Mouse (Mus musculus): Measurements from ENCODE around the gene Mapt.
A peak's percentile ranks its signal among the peaks of the same experiment; 100 is the strongest.
"Not testable (repeated sequence)": the region's sequence is repeated elsewhere in the genome, so short reads cannot be mapped to it uniquely, and the experiment has no call there.

Gene Mapt

DNA sequence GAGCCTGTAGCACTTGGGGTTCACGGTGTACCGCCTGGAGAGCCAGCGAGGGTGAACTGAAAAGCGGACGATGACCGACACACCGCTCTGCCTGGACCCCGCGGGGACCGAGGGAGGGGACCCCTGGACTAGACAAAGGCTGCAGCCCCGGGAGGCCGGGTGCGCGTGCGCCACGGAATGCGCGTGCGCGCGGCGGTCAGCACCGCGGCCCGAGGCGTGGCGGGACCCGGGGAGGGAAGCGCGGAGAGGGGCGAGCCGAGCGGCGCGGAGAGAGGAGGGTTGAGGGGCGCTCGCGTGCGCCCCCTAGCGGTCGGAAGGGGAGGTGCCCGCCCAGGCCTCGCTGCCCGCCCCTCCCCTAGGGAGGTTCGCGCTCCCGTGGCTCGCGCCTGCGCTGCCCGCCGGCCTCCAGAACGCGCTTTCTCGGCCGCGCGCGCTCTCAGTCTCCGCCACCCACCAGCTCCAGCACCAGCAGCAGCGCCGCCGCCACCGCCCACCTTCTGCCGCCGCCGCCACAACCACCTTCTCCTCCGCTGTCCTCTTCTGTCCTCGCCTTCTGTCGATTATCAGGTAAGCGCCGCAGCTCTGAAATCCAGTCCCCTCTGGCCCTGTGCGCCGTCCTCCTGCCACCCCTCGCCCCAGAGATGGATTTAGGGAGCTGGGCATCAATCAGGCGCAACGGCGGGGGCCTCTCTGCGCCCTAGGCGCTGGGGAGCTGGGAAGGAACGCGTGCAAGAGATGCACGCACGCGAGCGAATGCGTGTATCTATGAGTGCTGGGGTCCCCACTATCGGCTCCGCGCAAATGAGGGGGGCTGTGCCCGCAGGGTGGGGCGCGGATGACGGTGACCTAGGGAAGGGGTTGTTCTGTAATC is at the start of gene Mapt:
Gene Mapt, plus strand, starts transcription at position 350 of the 871 bp plus-strand sequence.
- peak; percentile 77 for ATAC-seq (ENCODE audit: insufficient number of reproducible peaks, low FRiP score, low TSS enrichment)

- ATAC-seq (ENCODE audit: insufficient number of reproducible peaks, low FRiP score, low TSS enrichment): no peak
Measured at GRCm38 (mm10) chr11:104182141-104182540, 49.0 kb upstream of the Mapt start.

GRCm38 (mm10) chr11:104186135-104186836 is 44.9 kb upstream of the Mapt start, which contains the start of gene Sppl2c:
Gene Sppl2c (plus strand): TSS chr11:104186327.
- no peak for ATAC-seq (ENCODE audit: insufficient number of reproducible peaks, low FRiP score, low TSS enrichment)

- ATAC-seq (ENCODE audit: insufficient number of reproducible peaks, low FRiP score, low TSS enrichment): no peak
Measured at GRCm38 (mm10) chr11:104186837-104187150, 44.4 kb upstream of the Mapt start.

GRCm38 (mm10) chr11:104187766-104188165 is 43.4 kb upstream of the Mapt start:
- ATAC-seq (ENCODE audit: insufficient number of reproducible peaks, low FRiP score, low TSS enrichment): no peak

- peak; percentile 74 for ATAC-seq (ENCODE audit: insufficient number of reproducible peaks, low FRiP score, low TSS enrichment)
Measured at GRCm38 (mm10) chr11:104190008-104190407, 41.2 kb upstream of the Mapt start.

- ATAC-seq (ENCODE audit: insufficient number of reproducible peaks, low FRiP score, low TSS enrichment): no peak
Measured at GRCm38 (mm10) chr11:104195382-104195781, 35.8 kb upstream of the Mapt start.

GRCm38 (mm10) chr11:104195791-104196190 is 35.4 kb upstream of the Mapt start:
- peak; percentile 93; the same call in 1 of the 2 replicates for ATAC-seq (ENCODE audit: insufficient number of reproducible peaks, low FRiP score, low TSS enrichment)

DNA sequence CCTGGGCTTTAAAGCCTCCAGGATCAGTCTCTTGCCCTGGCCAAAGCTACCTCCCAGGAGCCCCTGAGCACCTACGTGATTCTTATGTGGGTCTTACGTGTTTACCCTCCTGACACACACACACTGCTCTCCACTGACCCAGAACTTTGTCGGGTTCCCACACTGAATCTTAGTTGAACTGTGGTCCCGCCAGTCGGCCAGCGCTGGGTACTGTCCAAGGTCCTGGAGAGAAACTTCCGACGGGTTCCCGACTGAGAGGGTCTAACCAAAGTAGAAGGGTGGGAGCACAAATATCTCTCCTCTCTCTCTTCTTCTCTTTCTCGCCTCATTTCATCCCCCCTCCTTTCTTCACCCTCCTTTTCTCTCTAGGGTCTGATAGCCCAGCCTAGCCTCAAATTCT is 33.3 kb upstream of the Mapt start:
- no peak for ATAC-seq (ENCODE audit: insufficient number of reproducible peaks, low FRiP score, low TSS enrichment)

DNA sequence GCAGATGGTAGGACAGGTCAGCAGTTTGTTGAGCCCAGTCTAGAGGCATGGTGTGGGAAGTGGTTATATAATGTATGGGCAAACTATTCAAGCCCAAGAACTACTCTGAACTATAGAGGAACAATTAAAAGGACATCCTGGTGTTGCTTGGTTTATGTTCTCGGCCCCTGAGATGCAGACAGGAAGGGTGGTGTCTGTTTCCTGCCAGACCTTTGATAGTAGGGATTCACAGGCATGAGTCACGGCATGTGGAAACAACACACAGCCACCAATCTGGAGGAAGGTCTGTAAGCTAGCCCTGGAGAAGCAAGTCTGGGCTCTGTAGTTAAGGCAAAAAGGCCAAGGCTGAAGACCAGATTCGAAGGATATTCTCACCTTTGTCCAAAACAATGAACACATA is 27.9 kb upstream of the Mapt start:
- ATAC-seq (ENCODE audit: insufficient number of reproducible peaks, low FRiP score, low TSS enrichment): no peak

DNA sequence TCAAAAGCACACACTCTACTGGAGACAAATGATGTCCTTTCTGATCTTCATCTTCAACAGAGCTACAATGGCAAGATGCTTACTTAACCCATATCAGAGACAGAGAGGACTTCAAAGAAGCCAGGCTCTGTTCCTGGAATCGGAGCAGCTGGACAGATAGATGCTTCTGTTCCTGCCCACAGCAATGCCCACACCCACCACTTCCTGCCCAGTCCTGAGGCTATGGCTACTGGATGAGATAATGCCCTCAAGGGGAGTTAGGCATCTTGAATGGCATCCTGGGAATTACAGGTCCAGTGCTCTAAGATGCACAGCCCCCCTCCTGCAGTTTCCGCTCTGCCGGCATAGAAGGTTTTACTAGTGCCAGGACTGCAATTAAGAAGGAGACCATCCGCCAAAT is 24.6 kb upstream of the Mapt start:
- ATAC-seq (ENCODE audit: insufficient number of reproducible peaks, low FRiP score, low TSS enrichment): no peak

DNA sequence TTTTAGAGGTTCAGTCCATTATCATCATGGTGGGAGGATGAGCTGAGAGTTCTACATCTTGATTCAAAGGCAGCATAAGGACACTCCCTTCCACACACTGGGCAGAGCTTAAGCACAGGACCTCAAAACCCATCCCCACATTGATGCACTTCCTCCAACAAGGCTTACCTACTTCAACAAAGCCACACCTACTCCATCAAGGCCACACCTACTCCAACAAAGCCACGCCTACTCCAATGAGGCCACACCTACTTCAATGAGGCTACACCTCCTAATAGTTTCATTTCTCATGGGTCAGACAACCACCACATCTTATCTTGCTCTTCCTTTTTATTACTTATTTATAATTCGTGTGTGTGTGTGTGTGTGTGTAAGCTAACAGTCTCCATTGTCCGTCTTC is 22.1 kb upstream of the Mapt start:
- no peak for ATAC-seq (ENCODE audit: insufficient number of reproducible peaks, low FRiP score, low TSS enrichment)

DNA sequence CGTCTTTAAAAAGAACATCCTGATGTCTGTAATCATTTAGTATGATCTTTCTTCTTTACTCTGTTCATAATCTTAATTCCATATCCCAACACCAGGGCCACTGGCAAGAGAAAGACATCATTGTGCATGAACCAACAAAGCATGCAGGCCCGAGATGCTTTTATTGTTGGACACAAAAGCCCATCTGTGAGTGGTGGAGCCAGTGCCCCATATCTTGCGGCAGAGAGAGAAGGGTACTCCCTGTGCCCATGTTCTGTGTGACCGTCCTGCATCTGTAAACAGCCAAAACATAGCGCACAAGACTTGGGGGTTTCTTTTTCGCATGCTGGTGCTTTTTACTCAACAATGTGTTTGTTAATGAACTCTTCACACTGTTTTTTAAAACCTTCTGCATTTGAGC is 19.9 kb upstream of the Mapt start:
- ATAC-seq (ENCODE audit: insufficient number of reproducible peaks, low FRiP score, low TSS enrichment): no peak

- ATAC-seq (ENCODE audit: insufficient number of reproducible peaks, low FRiP score, low TSS enrichment): not testable (repeated sequence)
Measured at GRCm38 (mm10) chr11:104214128-104214527, 17.1 kb upstream of the Mapt start.

GRCm38 (mm10) chr11:104218075-104218474 is 13.1 kb upstream of the Mapt start:
- ATAC-seq (ENCODE audit: insufficient number of reproducible peaks, low FRiP score, low TSS enrichment): no peak

DNA sequence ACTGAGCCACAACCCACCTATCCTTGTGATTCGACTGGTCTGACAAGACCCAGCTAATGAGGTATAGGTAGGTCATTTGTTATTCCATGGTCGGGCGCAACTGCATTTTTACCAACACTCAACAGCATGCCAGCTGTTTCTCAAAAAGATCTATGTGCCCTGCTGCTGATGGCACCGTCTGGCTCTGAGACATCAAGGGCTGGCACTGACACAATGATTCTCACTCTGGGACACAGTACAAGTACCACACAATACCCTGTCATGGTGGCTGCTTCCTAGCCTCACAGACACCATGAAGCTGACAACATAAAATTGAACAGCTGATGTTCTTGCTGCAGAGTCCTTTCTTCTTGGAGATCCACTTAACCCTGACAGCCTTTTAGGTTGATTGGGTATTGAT is 10.9 kb upstream of the Mapt start:
- ATAC-seq (ENCODE audit: insufficient number of reproducible peaks, low FRiP score, low TSS enrichment): no peak

- ATAC-seq (ENCODE audit: insufficient number of reproducible peaks, low FRiP score, low TSS enrichment): no peak
Measured at GRCm38 (mm10) chr11:104221751-104222150, 9.4 kb upstream of the Mapt start.

- no peak for ATAC-seq (ENCODE audit: insufficient number of reproducible peaks, low FRiP score, low TSS enrichment)
Measured at GRCm38 (mm10) chr11:104223301-104223700, 7.9 kb upstream of the Mapt start.

DNA sequence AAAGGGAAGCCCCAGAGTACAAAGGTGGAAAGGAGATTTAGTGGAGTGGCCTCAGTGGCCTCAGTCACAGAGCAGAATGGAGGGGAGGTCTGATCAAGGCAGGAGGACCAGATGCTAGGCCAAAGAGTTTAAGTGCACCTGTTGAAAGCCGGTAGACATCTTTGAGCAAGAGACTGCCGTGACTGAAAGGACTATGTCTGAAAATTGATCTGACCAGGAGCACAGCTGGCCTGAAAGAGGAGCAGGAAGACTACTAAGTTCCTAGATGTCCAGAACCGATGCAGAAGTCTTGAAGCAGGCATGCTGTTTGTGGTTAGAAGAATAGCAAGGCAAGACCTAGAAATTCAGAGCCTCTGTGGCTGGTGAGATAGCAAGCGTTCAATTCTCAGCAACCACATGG is 1.8 kb upstream of the Mapt start:
- no peak for ATAC-seq (ENCODE audit: insufficient number of reproducible peaks, low FRiP score, low TSS enrichment)

GRCm38 (mm10) chr11:104230066-104230778 is 968 bp upstream of the Mapt start:
- no peak for ATAC-seq (ENCODE audit: insufficient number of reproducible peaks, low FRiP score, low TSS enrichment)
